Mouse (Mus musculus): Measurements from ENCODE around the gene Ces2b. TPM values are rescaled to one million over a fixed set of nuclear protein-coding genes. Genes with fewer than 3 reads are reported as not detected.
"Not testable (repeated sequence)": the region's sequence is repeated elsewhere in the genome, so short reads cannot be mapped to it uniquely, and the experiment has no call there.

Gene Ces2b
- polyA plus RNA-seq, 1 experiment: not detected

DNA sequence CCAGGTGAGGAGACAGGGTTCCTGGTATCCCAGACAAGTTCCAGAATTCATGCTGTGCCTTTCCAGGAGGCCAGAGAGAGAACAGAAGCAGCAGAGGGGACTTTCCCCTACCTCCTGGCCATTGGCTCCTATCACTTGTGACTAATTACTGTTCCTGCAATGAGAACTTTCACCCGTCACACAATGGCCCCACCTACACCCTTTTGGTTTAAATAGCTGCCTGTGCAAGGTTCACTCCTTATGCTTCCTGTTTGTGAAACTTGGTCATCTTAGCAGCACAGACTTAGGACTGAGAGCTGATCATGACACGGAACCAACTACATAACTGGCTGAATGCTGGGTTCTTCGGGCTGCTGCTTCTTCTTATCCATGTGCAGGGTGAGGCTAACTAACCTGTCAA is 15.5 kb downstream of the Ces2b start, which contains the start of gene Ces2c:
Gene Ces2c, plus strand, starts transcription at position 238 of the 400 bp plus-strand sequence.
- no peaks in the 10 kb centered on the region for H3K9me3 ChIP-seq (replicated peaks; ENCODE audit: control insufficient read depth, insufficient read depth, low read length, poor library complexity, severe bottlenecking)
- H3K27me3 ChIP-seq (ENCODE audit: control insufficient read depth, insufficient read depth, low read length, poor library complexity, severe bottlenecking): no peaks in the 10 kb centered on the region
- H3K4me3 ChIP-seq (ENCODE audit: low read depth, low read length): no peak within 1 kb of the TSS
- TF ChIP-seq POLR2A (IDR thresholded peaks at IDR 0.05; ENCODE audit: insufficient read depth, low read length) (no peak), CTCF (IDR thresholded peaks at IDR 0.05; ENCODE audit: low read depth, low read length) (no peak), EP300 (IDR thresholded peaks at IDR 0.05; ENCODE audit: insufficient read depth, low read depth, low read length) (no peak)
- no peaks in the 10 kb centered on the region for H3K36me3 ChIP-seq (ENCODE audit: control insufficient read depth, insufficient read depth, low read length, poor library complexity, severe bottlenecking)
- H3K4me1 ChIP-seq (ENCODE audit: control insufficient read depth, insufficient read depth, low read length): no peaks in the 10 kb centered on the region
- no peak within 1 kb of the TSS for H3K27ac ChIP-seq (ENCODE audit: insufficient read depth, low read length)
- no peak within 1 kb of the TSS for H3K9ac ChIP-seq (ENCODE audit: low read depth, poor library complexity, severe bottlenecking)

DNA sequence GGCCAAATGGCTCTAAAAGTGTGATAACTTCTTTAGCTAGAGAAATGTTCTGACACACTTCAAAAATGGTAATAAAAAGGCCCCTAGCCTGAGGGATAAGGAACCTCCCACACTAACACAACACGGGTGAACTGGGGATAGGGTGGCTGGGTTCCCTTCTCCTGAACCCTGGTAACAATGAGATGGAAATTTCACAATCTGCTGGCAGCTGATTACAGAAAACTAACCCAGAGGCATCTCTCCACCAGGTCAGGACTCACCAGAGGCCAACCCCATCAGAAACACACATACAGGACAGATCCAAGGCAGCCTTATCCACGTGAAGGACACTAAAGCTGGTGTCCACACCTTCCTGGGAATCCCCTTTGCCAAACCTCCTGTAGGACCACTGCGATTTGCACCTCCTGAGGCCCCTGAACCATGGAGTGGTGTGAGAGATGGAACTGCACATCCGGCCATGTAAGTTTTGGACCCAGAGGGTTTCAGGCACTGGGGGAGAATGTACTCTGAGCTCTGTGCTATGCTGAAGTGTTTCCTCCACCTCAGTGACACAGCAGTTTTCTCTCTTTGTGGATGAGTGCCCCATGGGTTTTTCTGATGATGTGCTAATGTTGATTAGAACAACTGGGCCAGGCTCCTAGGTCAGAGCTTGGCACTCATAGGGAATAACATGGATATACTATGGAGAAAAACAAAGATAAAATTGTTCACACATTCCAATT is 16.5 kb downstream of the Ces2b start:
- Histone ChIP-seq H3K9ac (ENCODE audit: low read depth, poor library complexity, severe bottlenecking) (no peak overlapping the region), H3K4me3 (ENCODE audit: low read depth, low read length) (no peak overlapping the region)

DNA sequence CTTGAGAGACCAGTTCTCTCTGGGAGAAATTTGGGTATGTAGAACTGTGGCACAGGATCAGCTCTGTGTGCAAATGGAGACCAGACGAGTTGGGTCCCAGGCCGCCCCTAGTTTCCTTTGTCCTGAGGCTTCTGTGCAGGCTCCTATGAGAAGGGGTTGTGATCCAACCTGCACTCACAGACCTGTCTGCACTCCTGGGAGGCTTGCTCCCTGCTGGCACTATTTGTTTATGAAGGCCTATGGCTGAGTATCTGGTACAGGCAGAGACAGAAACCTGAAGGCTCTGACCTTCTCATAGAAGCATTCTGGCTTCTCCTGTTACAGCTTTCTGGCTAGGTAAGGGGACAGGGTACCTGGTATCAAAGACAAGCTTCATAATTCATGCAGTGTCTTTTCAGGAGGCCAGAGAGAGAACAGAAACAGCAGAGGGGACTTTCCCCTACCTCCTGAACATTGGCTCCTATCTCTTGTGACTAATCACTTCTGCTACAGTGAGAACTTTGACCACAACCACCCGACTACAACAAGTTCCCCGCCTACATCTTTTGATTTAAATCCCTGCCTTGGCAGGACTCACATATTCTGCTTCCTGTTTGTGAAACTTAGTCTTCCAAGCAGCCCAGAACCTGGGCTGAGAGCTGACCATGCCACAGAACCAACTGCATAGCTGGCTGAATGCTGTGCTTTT is 35.6 kb downstream of the Ces2b start:
- not testable (repeated sequence) for H3K36me3 ChIP-seq (ENCODE audit: control insufficient read depth, insufficient read depth, low read length, poor library complexity, severe bottlenecking); H3K9ac ChIP-seq (ENCODE audit: low read depth, poor library complexity, severe bottlenecking); H3K27ac ChIP-seq (ENCODE audit: insufficient read depth, low read length); H3K4me1 ChIP-seq (ENCODE audit: control insufficient read depth, insufficient read depth, low read length); H3K27me3 ChIP-seq (ENCODE audit: control insufficient read depth, insufficient read depth, low read length, poor library complexity, severe bottlenecking); H3K9me3 ChIP-seq (replicated peaks; ENCODE audit: control insufficient read depth, insufficient read depth, low read length, poor library complexity, severe bottlenecking); H3K4me3 ChIP-seq (ENCODE audit: low read depth, low read length)

More for the DNA sequence above, 16.5 kb downstream of the Ces2b start:
- H3K27ac ChIP-seq (ENCODE audit: insufficient read depth, low read length): no peak overlapping the region
- TF ChIP-seq CTCF (IDR thresholded peaks at IDR 0.05; ENCODE audit: low read depth, low read length) (no peak), POLR2A (IDR thresholded peaks at IDR 0.05; ENCODE audit: insufficient read depth, low read length) (no peak), EP300 (IDR thresholded peaks at IDR 0.05; ENCODE audit: insufficient read depth, low read depth, low read length) (no peak)
- no peaks in the 10 kb centered on the region for H3K27me3 ChIP-seq (ENCODE audit: control insufficient read depth, insufficient read depth, low read length, poor library complexity, severe bottlenecking)
- no peaks in the 10 kb centered on the region for H3K36me3 ChIP-seq (ENCODE audit: control insufficient read depth, insufficient read depth, low read length, poor library complexity, severe bottlenecking)
- no peaks in the 10 kb centered on the region for H3K4me1 ChIP-seq (ENCODE audit: control insufficient read depth, insufficient read depth, low read length)
- H3K9me3 ChIP-seq (replicated peaks; ENCODE audit: control insufficient read depth, insufficient read depth, low read length, poor library complexity, severe bottlenecking): no peaks in the 10 kb centered on the region

DNA sequence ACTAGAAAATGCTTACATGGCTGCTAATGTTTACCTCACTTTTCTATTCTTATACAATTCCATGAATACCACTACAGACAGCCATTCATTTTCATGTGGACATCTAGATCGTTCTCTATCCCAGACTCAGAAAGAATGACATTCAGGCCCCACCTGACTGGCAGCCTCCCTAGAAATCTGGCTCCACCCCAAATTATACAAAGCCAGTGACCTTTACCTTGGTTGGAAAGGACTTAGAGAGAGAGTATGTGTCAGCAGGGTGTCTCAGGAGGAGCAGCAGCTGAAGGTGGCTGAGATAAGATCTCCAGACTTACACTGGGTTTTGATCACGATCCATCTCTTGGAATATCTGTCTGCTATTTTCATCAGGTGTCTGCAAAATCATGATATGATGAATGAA is 37.5 kb downstream of the Ces2b start:
- not testable (repeated sequence) for H3K4me1 ChIP-seq (ENCODE audit: control insufficient read depth, insufficient read depth, low read length); H3K27me3 ChIP-seq (ENCODE audit: control insufficient read depth, insufficient read depth, low read length, poor library complexity, severe bottlenecking); H3K27ac ChIP-seq (ENCODE audit: insufficient read depth, low read length); H3K4me3 ChIP-seq (ENCODE audit: low read depth, low read length); H3K9me3 ChIP-seq (replicated peaks; ENCODE audit: control insufficient read depth, insufficient read depth, low read length, poor library complexity, severe bottlenecking); H3K9ac ChIP-seq (ENCODE audit: low read depth, poor library complexity, severe bottlenecking); H3K36me3 ChIP-seq (ENCODE audit: control insufficient read depth, insufficient read depth, low read length, poor library complexity, severe bottlenecking)

DNA sequence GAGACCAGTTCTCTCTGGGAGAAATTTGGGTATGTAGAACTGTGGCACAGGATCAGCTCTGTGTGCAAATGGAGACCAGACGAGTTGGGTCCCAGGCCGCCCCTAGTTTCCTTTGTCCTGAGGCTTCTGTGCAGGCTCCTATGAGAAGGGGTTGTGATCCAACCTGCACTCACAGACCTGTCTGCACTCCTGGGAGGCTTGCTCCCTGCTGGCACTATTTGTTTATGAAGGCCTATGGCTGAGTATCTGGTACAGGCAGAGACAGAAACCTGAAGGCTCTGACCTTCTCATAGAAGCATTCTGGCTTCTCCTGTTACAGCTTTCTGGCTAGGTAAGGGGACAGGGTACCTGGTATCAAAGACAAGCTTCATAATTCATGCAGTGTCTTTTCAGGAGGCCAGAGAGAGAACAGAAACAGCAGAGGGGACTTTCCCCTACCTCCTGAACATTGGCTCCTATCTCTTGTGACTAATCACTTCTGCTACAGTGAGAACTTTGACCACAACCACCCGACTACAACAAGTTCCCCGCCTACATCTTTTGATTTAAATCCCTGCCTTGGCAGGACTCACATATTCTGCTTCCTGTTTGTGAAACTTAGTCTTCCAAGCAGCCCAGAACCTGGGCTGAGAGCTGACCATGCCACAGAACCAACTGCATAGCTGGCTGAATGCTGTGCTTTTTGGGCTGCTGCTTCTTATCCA is 55.0 kb downstream of the Ces2b start:
- H3K9ac ChIP-seq (ENCODE audit: low read depth, poor library complexity, severe bottlenecking); H3K27me3 ChIP-seq (ENCODE audit: control insufficient read depth, insufficient read depth, low read length, poor library complexity, severe bottlenecking); H3K27ac ChIP-seq (ENCODE audit: insufficient read depth, low read length); H3K36me3 ChIP-seq (ENCODE audit: control insufficient read depth, insufficient read depth, low read length, poor library complexity, severe bottlenecking); H3K4me1 ChIP-seq (ENCODE audit: control insufficient read depth, insufficient read depth, low read length); H3K4me3 ChIP-seq (ENCODE audit: low read depth, low read length); H3K9me3 ChIP-seq (replicated peaks; ENCODE audit: control insufficient read depth, insufficient read depth, low read length, poor library complexity, severe bottlenecking): not testable (repeated sequence)

Other genes with a start within 250 kb of the Ces2b start
- gene Pdp2, start 240.1 kb upstream of the Ces2b start, polyA plus RNA-seq (2011; ENCODE audit: insufficient read depth, insufficient read length, low read depth, missing spikeins): 12.1 and 13.0 TPM in 2 replicates
- gene Cdh16, start 207.2 kb upstream of the Ces2b start, polyA plus RNA-seq (2011; ENCODE audit: insufficient read depth, insufficient read length, low read depth, missing spikeins): not detected in 2 replicates
- gene Rrad, start 200.2 kb upstream of the Ces2b start, polyA plus RNA-seq (2011; ENCODE audit: insufficient read depth, insufficient read length, low read depth, missing spikeins): 1.4 and 1.9 TPM in 2 replicates
- gene Ciao2b, start 189.6 kb upstream of the Ces2b start, polyA plus RNA-seq (2011; ENCODE audit: insufficient read depth, insufficient read length, low read depth, missing spikeins): 63.4 and 71.3 TPM in 2 replicates
- gene Ces2a, start 97.6 kb upstream of the Ces2b start, polyA plus RNA-seq (2011; ENCODE audit: insufficient read depth, insufficient read length, low read depth, missing spikeins): not detected in 2 replicates
- not detected in 2 replicates for gene Ces2c, start 15.5 kb downstream of the Ces2b start, polyA plus RNA-seq (2011; ENCODE audit: insufficient read depth, insufficient read length, low read depth, missing spikeins)
- not detected in 2 replicates for gene Ces2e, start 94.7 kb downstream of the Ces2b start, polyA plus RNA-seq (2011; ENCODE audit: insufficient read depth, insufficient read length, low read depth, missing spikeins)
- 0.15 and 0.16 TPM in 2 replicates for gene Ces2f, start 115.8 kb downstream of the Ces2b start, polyA plus RNA-seq (2011; ENCODE audit: insufficient read depth, insufficient read length, low read depth, missing spikeins)
- gene Ces2g, start 130.1 kb downstream of the Ces2b start, polyA plus RNA-seq (2011; ENCODE audit: insufficient read depth, insufficient read length, low read depth, missing spikeins): 0.41 TPM in 1 of 2 replicates, not detected in the other
- not detected in 2 replicates for gene Ces2h, start 169.3 kb downstream of the Ces2b start, polyA plus RNA-seq (2011; ENCODE audit: insufficient read depth, insufficient read length, low read depth, missing spikeins)
- gene Ces3a, start 217.0 kb downstream of the Ces2b start, polyA plus RNA-seq (2011; ENCODE audit: insufficient read depth, insufficient read length, low read depth, missing spikeins): not detected in 2 replicates

All from ES-Bruce4 (cell line).